Mouse (Mus musculus) monocyte, adult 2 months (primary cell): ENCODE measurements around the gene Slc38a11.

ENCODE experiments used
- DNase-seq, 2 experiments: peaks; one replicate each; pipeline ENCODE4 v3.0.0; 2022; ENCODE audit warnings: low spot score in 2 of 2, low read depth in 1 of 2

Slc38a11 gene

GRCm38 (mm10) chr2:65331321-65331720 is 32.5 kb downstream of the Slc38a11 start:
- no peak for DNase-seq

- DNase-seq, result no peak
Measured at GRCm38 (mm10) chr2:65321998-65322754, 41.7 kb downstream of the Slc38a11 start.

- DNase-seq, result no peak
Measured at GRCm38 (mm10) chr2:65320975-65321374, 42.9 kb downstream of the Slc38a11 start.

- no peak for DNase-seq
Measured at GRCm38 (mm10) chr2:65316721-65317120, 47.1 kb downstream of the Slc38a11 start.

- no peak for DNase-seq
Measured at GRCm38 (mm10) chr2:65311250-65311649, 52.6 kb downstream of the Slc38a11 start.

GRCm38 (mm10) chr2:65296541-65296940 is 67.3 kb downstream of the Slc38a11 start:
- no peak for DNase-seq

- no peak for DNase-seq
Measured at GRCm38 (mm10) chr2:65294092-65294491, 69.7 kb downstream of the Slc38a11 start.

GRCm38 (mm10) chr2:65293411-65293810 is 70.4 kb downstream of the Slc38a11 start:
- no peak for DNase-seq

- no peak for DNase-seq
Measured at GRCm38 (mm10) chr2:65289721-65290120, 74.1 kb downstream of the Slc38a11 start.

- DNase-seq, result no peak
Measured at GRCm38 (mm10) chr2:65288696-65289095, 75.1 kb downstream of the Slc38a11 start.

- DNase-seq, result no peak
Measured at GRCm38 (mm10) chr2:65285380-65285779, 78.5 kb downstream of the Slc38a11 start.

- DNase-seq, result no peak
Measured at GRCm38 (mm10) chr2:65282979-65283378, 80.9 kb downstream of the Slc38a11 start.

- no peak for DNase-seq
Measured at GRCm38 (mm10) chr2:65279029-65279690, 84.7 kb downstream of the Slc38a11 start.

GRCm38 (mm10) chr2:65275443-65276061 is 88.3 kb downstream of the Slc38a11 start:
- no peak for DNase-seq

- no peak for DNase-seq
Measured at GRCm38 (mm10) chr2:65273910-65274309, 89.9 kb downstream of the Slc38a11 start.

GRCm38 (mm10) chr2:65268731-65269130 is 95.1 kb downstream of the Slc38a11 start:
- no peak for DNase-seq

GRCm38 (mm10) chr2:65267834-65268233 is 96.0 kb downstream of the Slc38a11 start:
- no peak for DNase-seq

GRCm38 (mm10) chr2:65266576-65267299 is 97.1 kb downstream of the Slc38a11 start:
- DNase-seq, result no peak
